Mouse (Mus musculus) olfactory bulb, adult 2 months (tissue): ENCODE data around the gene Arpc5.

ENCODE experiments used
- CTCF ChIP-seq: fragments of 200-500 bp; IDR thresholded peaks from 2 replicates; pipeline ENCODE4 v1.5.1; 2012; ENCODE audit warnings: low read depth, mild to moderate bottlenecking, low read length, moderate library complexity; ENCODE audit not compliant: insufficient read depth
- POLR2A ChIP-seq: fragments of 200-500 bp; IDR thresholded peaks from 2 replicates; pipeline ENCODE4 v1.6.1; 2012; ENCODE audit warnings: mild to moderate bottlenecking, low read depth, low read length, moderate library complexity; ENCODE audit not compliant: insufficient read depth

DNA sequence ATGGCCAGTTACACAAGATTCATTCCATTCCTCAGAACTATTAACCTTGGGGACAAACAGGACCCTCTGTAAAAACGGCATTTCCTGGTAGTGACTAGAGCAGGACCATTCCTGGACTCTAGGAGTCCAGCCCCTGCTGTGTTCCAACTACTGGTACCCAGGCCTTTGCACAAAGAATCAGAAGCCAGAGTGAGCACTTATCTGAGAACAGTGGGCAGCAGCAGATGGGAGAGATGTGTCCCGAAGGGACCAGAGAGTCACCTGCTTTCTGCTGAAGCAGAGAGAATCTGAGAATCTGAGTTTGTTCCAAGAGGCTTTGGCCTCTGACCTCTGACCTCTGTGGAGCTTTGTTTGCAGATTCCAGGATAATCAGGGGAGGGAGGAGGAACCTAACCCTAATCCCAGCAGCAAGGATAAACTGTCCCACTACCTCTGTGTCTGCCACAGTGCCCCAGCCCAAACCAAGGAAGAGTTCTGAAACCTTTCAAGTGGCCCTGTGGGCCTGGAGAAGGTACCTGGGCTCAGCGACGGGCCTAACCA lies 21.8 kb downstream of the Arpc5 start:
- TF ChIP-seq CTCF (no peak), POLR2A (no peak)
